Mouse (Mus musculus) liver, embryonic 14.5 days (tissue): Measurements from ENCODE around the gene Trim41.
A peak's percentile ranks its signal among the peaks of the same experiment; 100 is the strongest.

Experiments
- CTCF ChIP-seq: IDR thresholded peaks from 2 replicates; pipeline ENCODE4 v1.5.1; 2016; ENCODE audit warnings: antibody characterized with exemption, low read depth, control low read depth
- EP300 ChIP-seq: IDR thresholded peaks from 2 replicates; pipeline ENCODE4 v1.6.1; 2016; ENCODE audit warnings: antibody characterized with exemption, low read depth

DNA sequence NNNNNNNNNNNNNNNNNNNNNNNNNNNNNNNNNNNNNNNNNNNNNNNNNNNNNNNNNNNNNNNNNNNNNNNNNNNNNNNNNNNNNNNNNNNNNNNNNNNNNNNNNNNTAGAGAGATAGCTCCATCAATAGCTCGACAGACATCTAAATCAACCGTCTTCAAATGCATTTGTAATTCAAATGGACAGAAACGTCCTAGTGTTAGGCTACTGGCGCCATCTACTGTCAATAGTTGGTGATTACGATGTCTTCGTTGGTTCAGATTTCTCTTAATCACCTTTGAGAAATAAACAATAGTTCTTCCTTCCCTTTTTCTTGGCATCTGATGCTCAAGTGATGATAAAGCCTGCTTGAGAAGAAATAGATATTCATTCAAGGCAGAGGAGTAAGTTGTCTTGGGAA, 41.9 kb upstream of the Trim41 start:
- TF ChIP-seq EP300 (no peak), CTCF (peak; percentile 79)
